Mouse (Mus musculus) gastrocnemius, adult 8-10 months (tissue): ENCODE results near the gene D10Wsu102e. TPM values are rescaled to one million over a fixed set of nuclear protein-coding genes. Genes with fewer than 3 reads are reported as not detected.

Source experiments
- total RNA-seq, 4 experiments: library from RNA; stranded (reverse); gene quantifications; 2 replicates each; pipeline ENCODE4 v1.2.4; 2022

Gene D10Wsu102e
- total RNA-seq, 4 experiments from 2014 or later = 0.67 to 1.2 (median 0.80) TPM

Other genes with a start within 250 kb of the D10Wsu102e start
- under 1 TPM; 0.35 to 0.76 (median 0.36) TPM for gene Slc41a2, start 22.3 kb upstream of the D10Wsu102e start, total RNA-seq
- 1 to 10 TPM; 3.2 to 4.8 (median 4.1) TPM for gene Aldh1l2, start 173.9 kb downstream of the D10Wsu102e start, total RNA-seq
- gene Washc4, start 183.5 kb downstream of the D10Wsu102e start, total RNA-seq = 1 to 10 TPM; 7.0 to 9.4 (median 7.8) TPM